Mouse (Mus musculus): Measurements from ENCODE around the gene Bcl11a.
"Not testable (repeated sequence)": the region's sequence is repeated elsewhere in the genome, so short reads cannot be mapped to it uniquely, and the experiment has no call there.

Gene Bcl11a

DNA sequence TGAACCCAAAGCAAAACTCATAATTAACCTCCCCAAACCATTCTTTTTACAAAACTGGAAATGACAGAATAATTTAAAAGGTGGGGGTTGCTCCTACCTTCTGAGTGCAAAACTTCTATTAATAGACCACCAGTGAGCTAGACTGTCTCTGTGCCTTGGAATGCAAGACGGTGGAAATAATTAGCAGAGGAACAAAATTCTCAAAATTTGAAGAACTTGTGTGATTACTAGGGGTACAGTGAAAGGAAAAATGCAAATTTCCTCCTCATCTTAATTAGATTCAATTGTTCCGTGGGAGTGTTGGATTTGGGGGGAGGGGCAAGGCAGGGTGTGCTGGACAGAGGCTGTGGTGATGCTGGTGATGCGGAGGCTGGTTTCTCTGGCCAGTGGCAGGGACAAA, 20.8 kb downstream of the Bcl11a start:
- DNase-seq (ENCODE audit: low spot score in 2 of 2) = no peak

DNA sequence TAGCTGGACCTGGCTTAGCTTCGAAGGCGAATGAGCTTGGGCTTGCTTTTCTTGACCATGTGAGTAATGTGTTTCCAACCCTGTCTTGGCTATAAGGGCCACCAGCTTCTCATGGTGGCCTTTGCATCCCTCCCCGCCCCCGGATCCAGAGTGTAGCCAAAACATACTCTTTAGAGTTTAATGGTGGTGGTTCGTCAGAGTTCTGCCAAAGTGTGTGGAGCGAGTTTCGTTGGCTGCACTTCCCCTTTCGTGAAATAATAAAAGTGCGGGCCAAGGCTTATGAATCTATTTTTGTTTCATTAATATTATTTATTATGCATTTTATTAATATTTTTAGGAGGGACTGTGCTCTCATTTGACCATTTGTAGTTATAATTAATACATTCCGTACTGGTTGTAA, 21.4 kb downstream of the Bcl11a start:
- no peak for DNase-seq (ENCODE audit: low spot score in 2 of 2)

- DNase-seq (ENCODE audit: low spot score in 2 of 2) = no peak
These were observed 22.0 kb downstream of the Bcl11a start for GRCm38 (mm10) chr11:24099886-24100293.

DNA sequence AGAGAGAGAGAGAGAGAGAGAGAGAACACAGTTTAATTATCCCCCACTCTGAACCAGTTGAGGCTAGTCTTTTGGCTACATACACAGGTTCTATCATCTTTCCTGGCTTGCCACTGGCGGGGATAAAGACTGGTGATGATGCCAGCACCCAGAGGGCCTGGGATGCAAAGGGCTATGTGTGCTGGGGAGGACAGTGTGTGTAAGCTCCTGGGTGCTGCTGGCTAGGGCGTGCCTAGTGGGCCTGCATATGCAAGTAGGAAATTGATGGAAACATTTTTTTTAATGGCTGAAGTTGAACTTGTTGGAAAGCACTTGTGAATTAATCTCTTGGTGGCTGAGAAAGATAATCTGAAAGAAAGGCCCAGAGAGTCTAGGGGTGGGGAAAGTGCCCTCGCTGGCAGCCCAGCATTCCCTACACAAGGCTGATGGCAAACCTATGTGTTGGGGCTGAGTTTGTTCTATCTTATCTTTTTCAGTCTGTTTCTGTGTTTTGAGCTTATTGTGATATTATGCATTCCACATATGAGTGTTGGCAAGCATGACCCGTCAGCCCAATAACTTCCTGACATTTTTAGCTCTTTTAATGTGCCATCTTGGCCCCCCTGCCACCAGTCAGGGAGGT, 22.7 kb downstream of the Bcl11a start:
- no peak for DNase-seq (ENCODE audit: low spot score in 2 of 2)

- DNase-seq (ENCODE audit: low spot score in 2 of 2) = no peak
These were observed 23.8 kb downstream of the Bcl11a start for GRCm38 (mm10) chr11:24101625-24102024.

DNA sequence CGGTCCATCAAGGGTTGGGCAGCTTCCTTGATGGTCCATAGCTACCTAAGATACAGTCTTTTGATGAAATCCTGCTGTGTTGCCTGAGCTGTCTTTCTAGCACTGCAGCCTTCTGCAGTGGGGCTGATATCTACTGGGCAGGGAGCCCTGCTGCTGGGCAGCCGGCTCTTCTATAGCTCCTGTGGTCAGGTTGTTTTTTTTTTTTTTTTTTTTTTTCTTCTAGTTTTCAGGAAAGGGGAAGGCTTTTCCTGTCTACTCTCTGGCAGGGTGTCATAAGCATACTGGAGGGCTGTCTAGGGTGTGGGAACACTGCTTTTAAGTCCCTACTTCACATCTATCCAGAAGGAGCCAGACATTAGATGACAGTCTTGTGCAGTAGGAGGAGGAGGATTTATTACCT, 24.5 kb downstream of the Bcl11a start:
- no peak for DNase-seq (ENCODE audit: low spot score in 2 of 2)

GRCm38 (mm10) chr11:24103128-24103742, 25.4 kb downstream of the Bcl11a start:
- no peak for DNase-seq (ENCODE audit: low spot score in 2 of 2)

DNA sequence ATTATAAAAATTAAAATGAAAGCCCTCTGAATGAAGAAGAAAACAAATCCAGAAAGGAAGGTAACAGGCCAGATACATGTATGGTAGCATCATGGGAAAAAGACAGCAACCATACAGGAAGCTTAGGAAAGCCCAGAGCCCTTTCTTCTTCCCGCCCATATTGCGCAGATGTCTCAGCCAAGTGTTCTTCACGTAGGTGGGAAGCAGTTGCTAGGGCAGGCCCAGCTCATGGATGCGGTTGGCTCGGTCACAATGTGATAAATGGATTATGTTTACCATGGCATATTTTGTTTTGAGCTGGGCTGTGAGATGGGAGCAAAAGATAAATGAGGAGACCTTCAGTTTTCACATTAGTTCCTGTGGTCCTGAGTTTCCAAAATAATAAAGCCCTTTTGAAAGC, 29.6 kb downstream of the Bcl11a start:
- DNase-seq (ENCODE audit: low spot score in 2 of 2) = no peak

GRCm38 (mm10) chr11:24108974-24109373, 31.1 kb downstream of the Bcl11a start:
- no peak for DNase-seq (ENCODE audit: low spot score in 2 of 2)

DNA sequence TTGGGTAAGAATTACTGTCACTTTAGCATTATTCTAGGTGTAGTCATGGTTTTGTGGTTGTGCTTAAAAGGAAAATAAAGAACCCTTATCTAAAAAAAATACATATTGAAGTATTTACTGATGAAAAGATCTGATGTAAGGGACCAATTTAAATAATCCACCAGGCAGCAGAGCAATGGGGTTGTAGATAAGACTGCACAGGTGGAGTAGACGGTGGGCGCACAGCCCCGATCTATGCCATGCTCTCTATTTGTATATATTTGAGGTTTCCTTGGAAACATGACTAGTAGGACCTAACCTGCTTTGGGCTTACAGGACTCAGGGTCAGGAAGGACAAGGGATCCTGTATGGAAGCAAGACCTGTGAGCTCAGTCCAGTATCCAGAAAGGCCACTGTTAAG, 31.5 kb downstream of the Bcl11a start:
- DNase-seq (ENCODE audit: low spot score in 2 of 2) = no peak

- DNase-seq (ENCODE audit: low spot score in 2 of 2) = no peak
These were observed 32.3 kb downstream of the Bcl11a start for GRCm38 (mm10) chr11:24110113-24110512.

DNA sequence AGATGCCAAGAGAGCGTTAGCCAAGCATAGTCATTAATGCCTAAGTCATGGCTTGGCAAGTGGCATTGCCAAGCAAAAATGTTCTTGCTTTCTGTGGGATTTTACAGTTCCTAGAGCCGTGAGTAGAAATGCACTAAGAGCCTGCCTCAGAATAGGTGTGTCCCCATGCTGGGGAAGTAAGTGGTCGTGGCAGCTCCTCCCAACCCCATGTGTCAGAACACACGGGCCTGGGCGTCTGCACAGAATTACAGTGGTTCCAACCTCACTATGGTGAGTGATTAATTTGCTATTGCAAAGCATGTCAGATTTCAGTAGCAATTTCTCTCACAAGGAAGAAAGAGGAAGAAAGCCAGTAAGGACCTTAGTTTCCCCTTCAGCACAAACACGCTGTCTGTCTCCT, 33.9 kb downstream of the Bcl11a start:
- DNase-seq (ENCODE audit: low spot score in 2 of 2) = no peak

GRCm38 (mm10) chr11:24115017-24115752, 37.3 kb downstream of the Bcl11a start:
- DNase-seq (ENCODE audit: low spot score in 2 of 2) = no peak

GRCm38 (mm10) chr11:24116041-24116440, 38.2 kb downstream of the Bcl11a start:
- DNase-seq (ENCODE audit: low spot score in 2 of 2) = no peak

GRCm38 (mm10) chr11:24116582-24117318, 38.9 kb downstream of the Bcl11a start:
- no peak for DNase-seq (ENCODE audit: low spot score in 2 of 2)

- no peak for DNase-seq (ENCODE audit: low spot score in 2 of 2)
These were observed 43.3 kb downstream of the Bcl11a start for GRCm38 (mm10) chr11:24121136-24121535.

DNA sequence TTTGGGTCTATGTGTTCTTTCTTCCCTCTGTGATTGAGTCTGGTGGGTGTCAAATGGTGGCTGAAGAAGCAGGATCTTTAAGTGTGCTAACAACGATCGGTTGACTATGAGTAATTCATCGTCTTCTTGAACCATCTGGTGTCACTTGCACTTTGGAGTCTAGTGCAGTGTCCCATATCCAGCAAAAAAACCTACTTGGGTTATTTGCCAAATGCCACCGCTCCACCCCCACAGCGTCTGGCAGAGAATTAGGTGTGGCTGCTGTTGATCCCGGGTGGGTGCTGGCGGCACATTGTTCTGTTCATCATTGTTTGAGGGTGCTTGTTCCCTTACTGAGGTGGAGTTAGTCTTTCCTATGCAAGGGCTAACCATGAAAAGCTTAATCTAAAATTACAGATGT, 45.0 kb downstream of the Bcl11a start:
- DNase-seq (ENCODE audit: low spot score in 2 of 2) = no peak

DNA sequence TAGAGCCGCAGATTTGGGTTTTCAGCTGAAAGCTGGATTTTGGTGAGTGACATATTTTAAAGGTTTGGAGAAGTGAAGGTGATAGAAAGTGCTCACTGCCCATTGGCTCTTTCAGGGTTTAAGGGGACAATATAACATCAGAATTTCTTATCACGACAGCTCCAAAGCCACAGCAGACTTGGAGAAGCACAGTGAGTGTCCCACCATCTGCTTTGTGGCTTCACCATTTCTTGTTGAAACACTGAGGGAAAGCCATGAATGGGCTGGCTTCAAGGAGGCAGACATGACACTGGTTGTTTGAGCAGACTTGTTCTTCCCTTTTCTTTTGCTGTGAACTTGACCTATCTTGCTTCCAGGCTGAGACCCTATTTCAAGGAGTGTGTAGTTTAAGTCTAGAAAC, 46.1 kb downstream of the Bcl11a start:
- DNase-seq (ENCODE audit: low spot score in 2 of 2) = no peak

GRCm38 (mm10) chr11:24125098-24125497, 47.2 kb downstream of the Bcl11a start:
- no peak for DNase-seq (ENCODE audit: low spot score in 2 of 2)

DNA sequence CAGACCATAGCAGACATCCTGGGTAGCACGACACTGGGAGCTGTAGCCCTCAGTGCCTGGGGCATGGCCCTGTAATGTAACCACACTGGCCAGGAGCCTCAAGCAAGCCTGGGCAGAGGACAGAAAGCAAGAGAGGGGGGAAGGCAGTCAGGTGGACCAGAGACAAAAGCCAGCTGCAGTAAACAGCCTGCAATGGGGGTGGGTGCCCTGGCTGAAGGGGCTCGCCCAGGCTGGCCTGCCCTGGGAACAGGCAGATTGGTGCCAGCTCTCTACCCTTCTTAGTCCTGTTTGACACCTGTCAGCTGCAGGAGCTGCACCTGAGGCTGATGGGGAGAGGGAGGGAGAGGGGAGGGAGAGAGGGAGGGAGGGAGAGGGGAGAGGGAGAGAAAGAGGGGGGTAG, 50.1 kb downstream of the Bcl11a start:
- no peak for DNase-seq (ENCODE audit: low spot score in 2 of 2)

DNA sequence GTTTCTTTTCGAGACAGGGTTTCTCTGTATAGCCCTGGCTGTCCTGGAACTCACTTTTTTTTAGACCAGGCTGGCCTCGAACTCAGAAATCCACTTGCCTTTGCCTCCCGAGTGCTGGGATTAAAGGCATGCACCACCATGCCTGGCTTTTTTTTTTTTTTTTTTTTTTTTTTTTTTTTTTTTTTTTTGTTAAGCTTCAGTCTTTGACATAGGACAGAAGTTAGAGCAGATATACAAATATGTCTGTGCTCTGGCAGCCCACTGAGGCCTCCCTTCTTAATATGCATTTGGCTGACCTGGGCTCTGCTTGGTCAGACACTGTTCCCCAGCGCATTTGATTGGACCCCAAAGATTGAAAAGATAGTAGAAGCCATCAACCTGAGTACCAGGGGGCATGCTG, 51.0 kb downstream of the Bcl11a start:
- not testable (repeated sequence) for DNase-seq (ENCODE audit: low spot score in 2 of 2)

DNA sequence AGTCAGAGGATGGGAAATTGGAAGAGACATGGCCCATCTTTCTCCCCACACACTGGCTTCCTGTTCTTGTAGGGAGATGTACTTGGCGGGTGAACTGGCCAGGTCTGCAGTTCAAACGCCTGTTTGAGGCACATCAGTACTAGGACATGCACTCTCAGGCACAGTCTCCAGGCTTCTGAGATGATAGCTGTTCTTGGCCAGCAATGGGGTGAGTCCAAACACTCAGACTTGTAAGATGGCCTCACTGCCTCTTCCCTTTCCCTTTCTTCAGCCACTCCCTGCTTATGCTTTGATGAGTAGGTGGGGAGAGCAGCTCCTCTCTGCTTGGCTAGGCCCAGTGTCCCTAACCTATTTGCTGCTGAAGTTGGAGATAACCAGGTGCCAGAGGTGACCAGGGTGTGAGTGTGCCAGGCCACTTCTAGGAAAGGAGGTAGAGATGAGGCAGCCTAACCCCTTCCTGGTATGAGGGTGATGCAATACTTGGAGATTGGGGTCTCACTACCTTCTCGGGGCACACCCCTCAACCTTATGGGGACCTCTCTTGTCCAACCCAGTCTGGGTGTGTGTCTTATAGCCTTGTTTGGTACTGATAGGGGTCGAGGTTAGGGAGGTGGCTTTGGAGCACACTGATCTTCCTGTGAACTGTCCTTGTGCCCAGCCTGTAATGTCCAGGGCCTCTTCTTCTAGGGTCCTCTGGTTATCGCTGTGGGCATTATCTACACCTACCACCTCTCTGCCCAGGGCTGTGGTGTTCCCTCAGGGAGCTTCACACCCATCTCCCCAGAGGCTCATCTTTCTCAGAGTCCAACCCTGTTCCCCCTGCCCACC, 51.7 kb downstream of the Bcl11a start:
- DNase-seq (ENCODE audit: low spot score in 2 of 2) = no peak

Measured in frontal cortex, postnatal 14 days (tissue).